Comparison of ENCODE assay signal across 15 mouse cellular contexts in genomic region chr15:97826588-97827261, GRCm38 (mm10). TPM values are rescaled to one million over a fixed set of nuclear protein-coding genes. Genes with fewer than 3 reads are reported as not detected.
DNase-seq lines count a peak whose midpoint lies in the region; ATAC-seq and TF ChIP-seq lines count a peak whose summit lies in the region.
"Had no signal": no experiment of that assay in that cellular context is flagged by ENCODE, and none has a peak within 500 bp of the region (broad histone marks: within the 10 kb centered on the region; RNA-seq: fewer than 3 reads in every experiment).

No protein-coding gene starts in this region.

- no peak for ATAC-seq in liver, embryonic 11.5 days (replicated peaks; ENCODE audit: low FRiP score)
- ATAC-seq in G1E (ENCODE audit: extremely low read depth, insufficient number of reproducible peaks, low FRiP score, poor library complexity, severe bottlenecking), result no peak
- no peak for ATAC-seq in limb, embryonic 14.5 days (ENCODE audit: low FRiP score, low read depth)

- peak overlapping the region; percentile 89 for H3K4me2 ChIP-seq in liver, embryonic 11.5 days
- H3K4me2 ChIP-seq in limb, embryonic 14.5 days (replicated peaks; ENCODE audit: low read depth, low read length, severe bottlenecking), result no peak overlapping the region

- H3K4me3 ChIP-seq in gastrocnemius, adult 2 months, result peak overlapping the region; percentile 73
- 0 out of 2 replicates have a peak overlapping the region, but pooled peaks have one; percentile 50 for H3K4me3 ChIP-seq in liver, embryonic 11.5 days (ENCODE audit: low read depth, low read length)
- peak overlapping the region; percentile 71; the same call in 1 of the 2 replicates for H3K4me3 ChIP-seq in G1E (ENCODE audit: low read depth, low read length)
- no peak overlapping the region for H3K4me3 ChIP-seq in limb, embryonic 14.5 days (replicated peaks; ENCODE audit: low read length)
- H3K4me3 ChIP-seq: forebrain, embryonic 12.5 days; midbrain, embryonic 12.5 days had no signal

- no peaks in the 10 kb centered on the region for H3K9me3 ChIP-seq in liver, embryonic 11.5 days (ENCODE audit: control insufficient read depth, low read length)
- H3K9me3 ChIP-seq in G1E (replicated peaks), result peaks cover 1% of the 10 kb centered on the region
- no peaks in the 10 kb centered on the region for H3K9me3 ChIP-seq in limb, embryonic 14.5 days (ENCODE audit: control insufficient read depth, low read length)
- H3K9me3 ChIP-seq: forebrain, embryonic 12.5 days; midbrain, embryonic 12.5 days had no signal

- no peak for TF ChIP-seq CTCF in gastrocnemius, adult 2 months (IDR thresholded peaks at IDR 0.05)
- no peak for TF ChIP-seq CTCF in G1E (IDR thresholded peaks at IDR 0.05; ENCODE audit: low read depth, low read length)

- H3K27me3 ChIP-seq in liver, embryonic 11.5 days (replicated peaks; ENCODE audit: control insufficient read depth, insufficient read depth, low read length), result no peaks in the 10 kb centered on the region
- H3K27me3 ChIP-seq in G1E (ENCODE audit: insufficient read depth, low read length), result no peaks in the 10 kb centered on the region
- H3K27me3 ChIP-seq in limb, embryonic 14.5 days (ENCODE audit: control insufficient read depth, insufficient read depth, low read length), result no peaks in the 10 kb centered on the region

- peaks cover 75% of the 10 kb centered on the region for H3K4me1 ChIP-seq in liver, embryonic 11.5 days (replicated peaks; ENCODE audit: control insufficient read depth, insufficient read depth, low read length)
- H3K4me1 ChIP-seq in G1E (ENCODE audit: insufficient read depth, low read depth, low read length), result peaks cover 87% of the 10 kb centered on the region
- H3K4me1 ChIP-seq in limb, embryonic 14.5 days (ENCODE audit: control insufficient read depth, insufficient read depth, low read length), result peaks cover 70% of the 10 kb centered on the region

- H3K27ac ChIP-seq in gastrocnemius, adult 2 months, result peak overlapping the region; percentile 89
- peak overlapping the region; percentile 88 for H3K27ac ChIP-seq in liver, embryonic 11.5 days (ENCODE audit: low read depth, low read length)
- H3K27ac ChIP-seq in limb, embryonic 14.5 days (replicated peaks; ENCODE audit: low read depth, low read length), result no peak overlapping the region
- H3K27ac ChIP-seq: forebrain, embryonic 12.5 days; midbrain, embryonic 12.5 days had no signal

- TF ChIP-seq POLR2A in limb, embryonic 14.5 days (IDR thresholded peaks at IDR 0.05; ENCODE audit: borderline replicate concordance, extremely low read depth, insufficient read depth, insufficient read length), result no peak

- peak; percentile 14 for DNase-seq in gastrocnemius, adult 2 months
- no peak for DNase-seq in gastrocnemius, postnatal 14 days
- DNase-seq in liver, embryonic 11.5 days (ENCODE audit: low spot score), result no peak
- DNase-seq in liver, result no peak
- DNase-seq in G1E (ENCODE audit: low spot score), result no peak
- DNase-seq in limb, embryonic 14.5 days (ENCODE audit: low spot score), result no peak
- no peak for DNase-seq in kidney, adult 18-20 months
- DNase-seq in frontal cortex, postnatal 14 days (ENCODE audit: low spot score in 2 of 2), result no peak
- DNase-seq: adrenal gland, postnatal 14 days; cerebellum, adult 11-12 months; embryo, embryonic 11 days; layer of hippocampus, adult 9-11 months; thymus, postnatal 25 days had no signal

- intact Hi-C loops in gastrocnemius, adult 2 months (cut with DNase I), result no loop called here
- intact Hi-C loops in gastrocnemius, postnatal 14 days (cut with DNase I; ENCODE audit: low total_unique reads), result no loop called here

- peak overlapping the region; percentile 69 for H3K9ac ChIP-seq in liver, embryonic 11.5 days (ENCODE audit: low read depth, low read length)
- 0 out of 2 replicates have a peak overlapping the region, but pooled peaks have one; percentile 13 for H3K9ac ChIP-seq in limb, embryonic 14.5 days (ENCODE audit: low read depth, low read length, severe bottlenecking)
- H3K9ac ChIP-seq: forebrain, embryonic 12.5 days had no signal

- 63% methylated on average over 5 of the region's 5 CpGs for WGBS in liver, embryonic 11.5 days
- 53% methylated on average over 5 of the region's 5 CpGs for WGBS in limb, embryonic 14.5 days

- H3K36me3 ChIP-seq in liver, embryonic 11.5 days (ENCODE audit: control insufficient read depth, insufficient read depth, low read length), result no peaks in the 10 kb centered on the region
- H3K36me3 ChIP-seq in G1E (replicated peaks), result peaks cover 92% of the 10 kb centered on the region
- peaks cover 5% of the 10 kb centered on the region; the same call in 1 of the 2 replicates for H3K36me3 ChIP-seq in limb, embryonic 14.5 days (ENCODE audit: control insufficient read depth, insufficient read depth, low read length)
- H3K36me3 ChIP-seq: midbrain, embryonic 12.5 days had no signal

RNA-seq across cellular contexts. Expression of gene Hdac7, which starts 17.6 kb away (rescaled TPM):
- total RNA-seq in gastrocnemius, adult 2 months (2021), result 10 to 100 TPM; 10.2 to 11.6 TPM
- 10 to 100 TPM; 18.2 to 23.3 TPM for total RNA-seq in gastrocnemius, postnatal 14 days (2021)
- polyA plus RNA-seq in liver, embryonic 11.5 days (2014; fragmentation: Nextera tagmentation; extraction: Ambion mirVana), result 28.1 and 33.5 TPM in 2 replicates
- total RNA-seq in G1E (2014; fragmentation: Nextera tagmentation), result 20.4 and 21.1 TPM in 2 replicates
- 3.0 and 3.9 TPM in 2 replicates for total RNA-seq in G1E (2017)
- polyA plus RNA-seq in G1E (2012), result 117 and 164 TPM in 2 replicates
- polyA plus RNA-seq in limb, embryonic 14.5 days (2012; rRNA removed), result 79.3 and 113 TPM in 2 replicates
- 36.5 and 39.5 TPM in 2 replicates for polyA plus RNA-seq in limb, embryonic 14.5 days (2014; fragmentation: Nextera tagmentation; extraction: Ambion mirVana)

RNA-seq across cellular contexts. Expression of gene Slc48a1, which starts 48.4 kb away (rescaled TPM):
- 10 to 100 TPM; 44.5 to 47.1 TPM for total RNA-seq in gastrocnemius, adult 2 months (2021)
- total RNA-seq in gastrocnemius, postnatal 14 days (2021), result 10 to 100 TPM; 39.9 to 40.3 TPM
- polyA plus RNA-seq in liver, embryonic 11.5 days (2014; fragmentation: Nextera tagmentation; extraction: Ambion mirVana), result 55.0 and 62.1 TPM in 2 replicates
- total RNA-seq in G1E (2014; fragmentation: Nextera tagmentation) (210 and 256 TPM in 2 replicates), G1E (2017) (108 and 116 TPM in 2 replicates)
- polyA plus RNA-seq in G1E (2012), result 113 and 125 TPM in 2 replicates
- polyA plus RNA-seq in limb, embryonic 14.5 days (2012; rRNA removed), result 23.4 and 29.1 TPM in 2 replicates
- 46.2 and 47.3 TPM in 2 replicates for polyA plus RNA-seq in limb, embryonic 14.5 days (2014; fragmentation: Nextera tagmentation; extraction: Ambion mirVana)

RNA-seq across cellular contexts. Expression of gene Rapgef3, which starts 59.0 kb away (rescaled TPM):
- total RNA-seq in gastrocnemius, adult 2 months (2021), result 10 to 100 TPM in 1 of 2 experiments, 1 to 10 TPM in 1; 9.8 to 13.6 TPM
- total RNA-seq in gastrocnemius, postnatal 14 days (2021), result 1 to 10 TPM; 6.2 to 9.7 TPM
- 4.1 and 4.5 TPM in 2 replicates for polyA plus RNA-seq in liver, embryonic 11.5 days (2014; fragmentation: Nextera tagmentation; extraction: Ambion mirVana)
- total RNA-seq in G1E (2014; fragmentation: Nextera tagmentation) (not detected in 2 replicates), G1E (2017) (under 0.01 and 0.05 TPM in 2 replicates)
- polyA plus RNA-seq in G1E (2012), result 0.23 and 0.25 TPM in 2 replicates
- 21.7 and 30.9 TPM in 2 replicates for polyA plus RNA-seq in limb, embryonic 14.5 days (2012; rRNA removed)
- 8.0 and 8.4 TPM in 2 replicates for polyA plus RNA-seq in limb, embryonic 14.5 days (2014; fragmentation: Nextera tagmentation; extraction: Ambion mirVana)

Comparison
In these comparisons a context has a peak if more than half of its experiments do, and no peak if none do; other contexts are left out.
1. RNA of gene Rapgef3, which starts 59.0 kb away (total RNA-seq): 9.8 to 13.6 TPM in gastrocnemius, adult 2 months and 6.2 to 9.7 TPM in gastrocnemius, postnatal 14 days; under 0.01 to 0.05 TPM in G1E; every median in the first group is over 4 times any median in the second.